In genomic region chr13:99058131-99058970, GRCm38 (mm10) we compare ENCODE assay signal across 10 mouse cellular contexts.
DNase-seq lines count a peak whose midpoint lies in the region; ATAC-seq and TF ChIP-seq lines count a peak whose summit lies in the region.
"Had no signal": no experiment of that assay in that cellular context is flagged by ENCODE, and none has a peak within 500 bp of the region (broad histone marks: within the 10 kb centered on the region; RNA-seq: fewer than 3 reads in every experiment).

No protein-coding gene starts in this region.

- ATAC-seq in stomach, embryonic 16.5 days (ENCODE audit: insufficient read depth, low FRiP score): peak; percentile 30; the same call in 1 of the 2 replicates
- no peak for ATAC-seq in erythroid progenitor cell, adult 5-6 weeks (replicated peaks; ENCODE audit: low FRiP score, poor library complexity, severe bottlenecking)
- ATAC-seq: forebrain, embryonic 13.5 days had no signal

- no peaks in the 10 kb centered on the region for H3K36me3 ChIP-seq in liver, adult 2 months (ENCODE audit: control insufficient read depth, insufficient read depth, low read length)
- no peaks in the 10 kb centered on the region for H3K36me3 ChIP-seq in stomach, embryonic 16.5 days (ENCODE audit: control insufficient read depth, insufficient read depth, low read length)
- H3K36me3 ChIP-seq: hindbrain, embryonic 10.5 days had no signal

- H3K79me2 ChIP-seq in liver, adult 2 months (ENCODE audit: control insufficient read depth, insufficient read depth, low read length): no peaks in the 10 kb centered on the region

- no peak overlapping the region for H3K4me3 ChIP-seq in liver, adult 2 months (ENCODE audit: insufficient read depth, low read depth, low read length)
- H3K4me3 ChIP-seq in stomach, embryonic 16.5 days (replicated peaks; ENCODE audit: low read length): no peak overlapping the region
- H3K4me3 ChIP-seq: forebrain, embryonic 13.5 days; hindbrain, embryonic 10.5 days had no signal

- H3K9ac ChIP-seq in liver, adult 2 months (ENCODE audit: low read depth, low read length): no peak overlapping the region
- H3K9ac ChIP-seq in stomach, embryonic 16.5 days (ENCODE audit: low read length): no peak overlapping the region
- H3K9ac ChIP-seq: forebrain, embryonic 13.5 days had no signal

- TF ChIP-seq CTCF in liver, adult 2 months (IDR thresholded peaks at IDR 0.05; ENCODE audit: low read depth, low read length): no peak

- no peaks in the 10 kb centered on the region for H3K27me3 ChIP-seq in liver, adult 2 months (ENCODE audit: control insufficient read depth, insufficient read depth, low read length)
- no peaks in the 10 kb centered on the region for H3K27me3 ChIP-seq in stomach, embryonic 16.5 days (ENCODE audit: control insufficient read depth, insufficient read depth, low read length)
- H3K27me3 ChIP-seq: forebrain, embryonic 13.5 days had no signal

- H3K4me2 ChIP-seq in stomach, embryonic 16.5 days (ENCODE audit: low read depth, low read length): no peak overlapping the region
- H3K4me2 ChIP-seq: forebrain, embryonic 13.5 days had no signal

- peak; percentile 89 for DNase-seq in liver, adult 2 months (ENCODE audit: extremely low read depth, low read depth, low spot score)
- no peak for DNase-seq in liver
- DNase-seq in fibroblast of lung, adult 2 months (ENCODE audit: low read depth): peak; percentile 88
- peak; percentile 74 for DNase-seq in heart, postnatal 4 days
- no peak for DNase-seq in layer of hippocampus, postnatal 10 days (ENCODE audit: low spot score in 2 of 2)
- no peak for DNase-seq in right cerebral cortex, postnatal 10 days (ENCODE audit: low spot score in 2 of 2)

- no peak overlapping the region for H3K27ac ChIP-seq in liver, adult 2 months (replicated peaks; ENCODE audit: insufficient read depth, low read depth, low read length)
- no peak overlapping the region for H3K27ac ChIP-seq in stomach, embryonic 16.5 days (ENCODE audit: low read length)
- H3K27ac ChIP-seq: forebrain, embryonic 13.5 days had no signal

- H3K4me1 ChIP-seq in liver, adult 2 months (ENCODE audit: control insufficient read depth, insufficient read depth, low read length): no peaks in the 10 kb centered on the region
- peaks cover 22% of the 10 kb centered on the region for H3K4me1 ChIP-seq in stomach, embryonic 16.5 days (ENCODE audit: control insufficient read depth, insufficient read depth, low read length)
- H3K4me1 ChIP-seq: forebrain, embryonic 13.5 days had no signal

- WGBS in liver, adult 2 months: 43% methylated on average over 13 of the region's 13 CpGs
- WGBS in stomach, embryonic 16.5 days: 66% methylated on average over 13 of the region's 13 CpGs

- TF ChIP-seq POLR2A in liver, adult 2 months (IDR thresholded peaks at IDR 0.05; ENCODE audit: extremely low read depth, insufficient read depth, low read length): no peak

- H3K9me3 ChIP-seq in stomach, embryonic 16.5 days (replicated peaks; ENCODE audit: control insufficient read depth, low read length): no peaks in the 10 kb centered on the region
- H3K9me3 ChIP-seq: forebrain, embryonic 13.5 days; hindbrain, embryonic 10.5 days had no signal

Comparison
In these comparisons a context has a peak if more than half of its experiments do, and no peak if none do; other contexts are left out.
1. DNase-seq: peak in liver, adult 2 months (single experiment), fibroblast of lung, adult 2 months (single experiment) and heart, postnatal 4 days (single experiment); none in liver (single experiment), layer of hippocampus, postnatal 10 days (0 of 2) and right cerebral cortex, postnatal 10 days (0 of 2).